Mouse (Mus musculus) midbrain, embryonic 12.5 days (tissue): Measurements from ENCODE around the gene Acp5. TPM values are rescaled to one million over a fixed set of nuclear protein-coding genes. Genes with fewer than 3 reads are reported as not detected.
A peak's percentile ranks its signal among the peaks of the same experiment; 100 is the strongest.
"Not testable (repeated sequence)": the region's sequence is repeated elsewhere in the genome, so short reads cannot be mapped to it uniquely, and the experiment has no call there.

Experiments
- ATAC-seq: fragments of 200-750 bp; cut with Nextera tagmentation; 2 replicates; pipeline ENCODE4 v1.8.0; 2017; ENCODE audit warnings: low read depth, moderate TSS enrichment, moderate library complexity; ENCODE audit not compliant: low FRiP score
- H3K27ac ChIP-seq: fragments of 300-500 bp; sonication (generic); replicated peaks from 2 replicates; pipeline ENCODE4 v1.5.1; 2016; ENCODE audit warnings: mild to moderate bottlenecking
- H3K27me3 ChIP-seq: fragments of 300-500 bp; sonication (generic); 2 replicates; pipeline ENCODE4 v1.6.1; 2016; ENCODE audit warnings: mild to moderate bottlenecking
- H3K36me3 ChIP-seq: fragments of 300-500 bp; sonication (generic); 2 replicates; pipeline ENCODE4 v1.6.1; 2016
- H3K4me1 ChIP-seq: fragments of 300-500 bp; sonication (generic); 2 replicates; pipeline ENCODE4 v1.6.1; 2016
- H3K4me2 ChIP-seq: fragments of 300-500 bp; sonication (generic); replicated peaks from 2 replicates; pipeline ENCODE4 v1.6.1; 2016; ENCODE audit warnings: mild to moderate bottlenecking, moderate library complexity
- H3K4me3 ChIP-seq: fragments of 300-500 bp; sonication (generic); 2 replicates; pipeline ENCODE4 v1.5.1; 2016; ENCODE audit warnings: mild to moderate bottlenecking
- H3K9ac ChIP-seq: fragments of 300-500 bp; sonication (generic); replicated peaks from 2 replicates; pipeline ENCODE4 v1.6.1; 2016; ENCODE audit warnings: mild to moderate bottlenecking, moderate library complexity
- H3K9me3 ChIP-seq: fragments of 300-500 bp; sonication (generic); 2 replicates; pipeline ENCODE4 v1.6.1; 2016; ENCODE audit warnings: mild to moderate bottlenecking
- WGBS: fragments of 180-500 bp; shearing (Covaris S2); methylation state at CpG from one replicate; pipeline ENCODE4 v1.1.7; 2016; 5-methylcytosine and 5-hydroxymethylcytosine counted together
- polyA plus RNA-seq: library from polyadenylated mRNA; unstranded; fragments of >200 nt; fragmentation: Nextera tagmentation; extraction: Ambion mirVana; gene quantifications from 2 replicates; pipeline ENCODE4 v1.2.1, GENCODE M21; 2016

Acp5 gene
- polyA plus RNA-seq, 1 experiment from 2014 or later: 9.4 TPM

GRCm38 (mm10) chr9:22156497-22157245 is 21.2 kb upstream of the Acp5 start, which contains the start of gene Pigyl:
Pigyl (plus strand) TSS chr9:22156846.
- Histone ChIP-seq H3K9ac (peak within 1 kb of the TSS; percentile 75), H3K4me2 (peak within 1 kb of the TSS; percentile 61), H3K4me1 (peaks cover 16% of the 10 kb centered on the region), H3K36me3 (0 out of 2 replicates have a peak, but pooled peaks cover 4% of the 10 kb centered on the region), H3K27me3 (peaks cover 10% of the 10 kb centered on the region), H3K27ac (peak within 1 kb of the TSS; percentile 88), H3K9me3 (no peaks in the 10 kb centered on the region), H3K4me3 (peak within 1 kb of the TSS; percentile 70)
- ATAC-seq: peak; percentile 98
- WGBS: 1% methylated on average over 64 of the region's 65 CpGs

- no peaks in the 10 kb centered on the region for H3K9me3 ChIP-seq
- H3K9ac ChIP-seq: no peak overlapping the region
- no peak overlapping the region for H3K27ac ChIP-seq
- H3K4me2 ChIP-seq: no peak overlapping the region
- peaks cover 16% of the 10 kb centered on the region for H3K4me1 ChIP-seq
- 0 out of 2 replicates have a peak, but pooled peaks cover 4% of the 10 kb centered on the region for H3K36me3 ChIP-seq
- 28% methylated on average over 10 of the region's 10 CpGs for WGBS
- no peak; the same call in 1 of the 2 replicates for ATAC-seq
- H3K27me3 ChIP-seq: peaks cover 10% of the 10 kb centered on the region
- no peak overlapping the region; the same call in 1 of the 2 replicates for H3K4me3 ChIP-seq
These were observed 20.1 kb upstream of the Acp5 start for GRCm38 (mm10) chr9:22155614-22156013.

- Histone ChIP-seq H3K27me3 (peaks cover 10% of the 10 kb centered on the region), H3K9ac (no peak overlapping the region), H3K4me3 (no peak overlapping the region), H3K9me3 (no peaks in the 10 kb centered on the region), H3K36me3 (0 out of 2 replicates have a peak, but pooled peaks cover 4% of the 10 kb centered on the region), H3K4me1 (peaks cover 16% of the 10 kb centered on the region), H3K4me2 (no peak overlapping the region), H3K27ac (no peak overlapping the region)
- no peak for ATAC-seq
- 87% methylated on average over 3 of the region's 3 CpGs for WGBS
These were observed 18.3 kb upstream of the Acp5 start for GRCm38 (mm10) chr9:22153810-22154209.

GRCm38 (mm10) chr9:22150946-22151345 is 15.4 kb upstream of the Acp5 start:
- WGBS: 89% methylated on average over 2 of the region's 2 CpGs
- ATAC-seq: no peak

GRCm38 (mm10) chr9:22150249-22150693 is 14.8 kb upstream of the Acp5 start:
- not testable (repeated sequence) for H3K4me2 ChIP-seq, H3K27me3 ChIP-seq, H3K4me1 ChIP-seq, H3K9me3 ChIP-seq, ATAC-seq, H3K27ac ChIP-seq, H3K4me3 ChIP-seq, H3K9ac ChIP-seq, H3K36me3 ChIP-seq
- WGBS: 85% methylated on average over 7 of the region's 7 CpGs

More at GRCm38 (mm10) chr9:22150946-22151345, 15.4 kb upstream of the Acp5 start:
- Histone ChIP-seq H3K36me3 (no peaks in the 10 kb centered on the region), H3K4me3 (no peak overlapping the region), H3K27ac (no peak overlapping the region), H3K9ac (no peak overlapping the region), H3K4me1 (0 out of 2 replicates have a peak, but pooled peaks cover 3% of the 10 kb centered on the region), H3K9me3 (0 out of 2 replicates have a peak, but pooled peaks cover 5% of the 10 kb centered on the region), H3K27me3 (no peaks in the 10 kb centered on the region), H3K4me2 (no peak overlapping the region)

GRCm38 (mm10) chr9:22149426-22150248 is 14.1 kb upstream of the Acp5 start:
- H3K27ac ChIP-seq: no peak overlapping the region
- H3K4me3 ChIP-seq: no peak overlapping the region
- no peak for ATAC-seq
- no peaks in the 10 kb centered on the region for H3K27me3 ChIP-seq
- H3K4me1 ChIP-seq: no peaks in the 10 kb centered on the region
- 83% methylated on average over 20 of the region's 20 CpGs for WGBS
- no peak overlapping the region for H3K9ac ChIP-seq
- H3K36me3 ChIP-seq: no peaks in the 10 kb centered on the region
- H3K4me2 ChIP-seq: no peak overlapping the region
- H3K9me3 ChIP-seq: 0 out of 2 replicates have a peak, but pooled peaks cover 5% of the 10 kb centered on the region

- Histone ChIP-seq H3K9ac (no peak overlapping the region), H3K4me1 (no peaks in the 10 kb centered on the region), H3K36me3 (no peaks in the 10 kb centered on the region), H3K27me3 (no peaks in the 10 kb centered on the region), H3K4me2 (no peak overlapping the region), H3K9me3 (0 out of 2 replicates have a peak, but pooled peaks cover 5% of the 10 kb centered on the region), H3K4me3 (no peak overlapping the region), H3K27ac (no peak overlapping the region)
- ATAC-seq: no peak
- WGBS: 90% methylated on average over 8 of the region's 8 CpGs
These were observed 8.9 kb upstream of the Acp5 start for GRCm38 (mm10) chr9:22144304-22144965.

GRCm38 (mm10) chr9:22143108-22144037 is 7.9 kb upstream of the Acp5 start:
- Histone ChIP-seq H3K4me3 (no peak overlapping the region), H3K9me3 (0 out of 2 replicates have a peak, but pooled peaks cover 5% of the 10 kb centered on the region), H3K4me2 (no peak overlapping the region), H3K9ac (no peak overlapping the region), H3K27ac (no peak overlapping the region), H3K36me3 (no peaks in the 10 kb centered on the region), H3K27me3 (no peaks in the 10 kb centered on the region), H3K4me1 (no peaks in the 10 kb centered on the region)
- ATAC-seq: peak; percentile 63; the same call in 1 of the 2 replicates
- WGBS: 58% methylated on average over 17 of the region's 17 CpGs

GRCm38 (mm10) chr9:22139746-22140145 is 4.2 kb upstream of the Acp5 start:
- Histone ChIP-seq H3K27me3 (peaks cover 16% of the 10 kb centered on the region), H3K36me3 (no peaks in the 10 kb centered on the region), H3K4me3 (no peak overlapping the region), H3K27ac (no peak overlapping the region), H3K9ac (no peak overlapping the region), H3K4me1 (peaks cover 11% of the 10 kb centered on the region), H3K9me3 (no peaks in the 10 kb centered on the region), H3K4me2 (no peak overlapping the region)
- 92% methylated on average over 5 of the region's 5 CpGs for WGBS
- ATAC-seq: no peak

GRCm38 (mm10) chr9:22138480-22138879 is 3.0 kb upstream of the Acp5 start:
- 35% methylated on average over 2 of the region's 2 CpGs for WGBS
- H3K27ac ChIP-seq: no peak overlapping the region
- H3K36me3 ChIP-seq: no peaks in the 10 kb centered on the region
- no peaks in the 10 kb centered on the region for H3K9me3 ChIP-seq
- H3K9ac ChIP-seq: no peak overlapping the region
- no peak for ATAC-seq
- H3K4me2 ChIP-seq: no peak overlapping the region
- no peak overlapping the region for H3K4me3 ChIP-seq
- peaks cover 11% of the 10 kb centered on the region for H3K4me1 ChIP-seq
- peaks cover 21% of the 10 kb centered on the region for H3K27me3 ChIP-seq
